Mouse (Mus musculus): ENCODE data around the gene Tprn. TPM values are rescaled to one million over a fixed set of nuclear protein-coding genes. Genes with fewer than 3 reads are reported as not detected.
A peak's percentile ranks its signal among the peaks of the same experiment; 100 is the strongest.

The Tprn gene
- polyA plus RNA-seq, 1 experiment from 2014 or later, result 3.1 TPM

- Histone ChIP-seq H3K27ac (replicated peaks in 1 of 2; ENCODE audit: control insufficient read depth in 1 of 2, insufficient read depth in 1 of 2, low read depth in 2 of 2, low read length in 2 of 2) (no peak overlapping the region), H3K4me2 (ENCODE audit: low read length) (peak overlapping the region; percentile 47), H3K27me3 (ENCODE audit: control insufficient read depth, insufficient read depth, low read length) (peaks cover 74% of the 10 kb centered on the region), H3K9me3 (ENCODE audit: control insufficient read depth, low read length) (no peaks in the 10 kb centered on the region), H3K4me1 (ENCODE audit: control insufficient read depth in 2 of 2, insufficient read depth in 2 of 2, low read length in 2 of 2) (peaks cover 0 to 16% of the 10 kb centered on the region in 2 experiments; a peak in 3 of 4 replicates), H3K4me3 (ENCODE audit: control insufficient read depth in 1 of 2, insufficient read depth in 1 of 2, low read depth in 1 of 2, low read length in 2 of 2) (peak overlapping the region; percentile 14 to 19; a peak in 3 of 4 replicates), H3K9ac (ENCODE audit: low read length) (no peak overlapping the region), H3K36me3 (ENCODE audit: control insufficient read depth, insufficient read depth, low read length) (peaks cover 13% of the 10 kb centered on the region)
- no peak for ATAC-seq (ENCODE audit: insufficient number of reproducible peaks, insufficient read depth, low FRiP score, low read depth)
- 2% methylated on average over 54 of the region's 54 CpGs for WGBS
These were observed 27.8 kb downstream of the Tprn start for GRCm38 (mm10) chr2:25290101-25290815.

DNA sequence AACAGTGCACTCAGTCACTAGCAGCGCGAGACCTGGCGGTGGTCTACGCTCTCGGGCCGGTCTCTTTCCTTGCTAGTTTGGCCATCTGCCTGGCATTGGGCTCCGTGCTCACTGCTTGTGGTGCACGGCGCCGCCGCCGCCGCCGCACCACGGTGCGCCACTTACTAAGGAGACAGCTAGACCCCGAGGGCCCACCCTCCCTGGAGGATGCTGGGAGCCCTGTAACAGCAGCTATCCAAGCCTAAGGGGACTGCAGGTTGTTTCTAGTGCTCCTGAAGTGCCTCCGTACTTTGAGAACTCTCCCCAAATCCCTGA, 28.4 kb downstream of the Tprn start:
- WGBS, result 2% methylated on average over 18 of the region's 18 CpGs
- peak overlapping the region; percentile 47 for H3K4me2 ChIP-seq (ENCODE audit: low read length)
- peaks cover 0 to 16% of the 10 kb centered on the region in 2 experiments; a peak in 3 of 4 replicates for H3K4me1 ChIP-seq (ENCODE audit: control insufficient read depth in 2 of 2, insufficient read depth in 2 of 2, low read length in 2 of 2)
- peak overlapping the region in 1 of 2 experiments; percentile 19; a peak in 1 of 4 replicates for H3K4me3 ChIP-seq (ENCODE audit: control insufficient read depth in 1 of 2, insufficient read depth in 1 of 2, low read depth in 1 of 2, low read length in 2 of 2)
- H3K9me3 ChIP-seq (ENCODE audit: control insufficient read depth, low read length), result no peaks in the 10 kb centered on the region
- ATAC-seq (ENCODE audit: insufficient number of reproducible peaks, insufficient read depth, low FRiP score, low read depth), result no peak
- H3K27me3 ChIP-seq (ENCODE audit: control insufficient read depth, insufficient read depth, low read length), result peaks cover 79% of the 10 kb centered on the region
- peaks cover 8% of the 10 kb centered on the region for H3K36me3 ChIP-seq (ENCODE audit: control insufficient read depth, insufficient read depth, low read length)
- no peak overlapping the region for H3K27ac ChIP-seq (replicated peaks in 1 of 2; ENCODE audit: control insufficient read depth in 1 of 2, insufficient read depth in 1 of 2, low read depth in 2 of 2, low read length in 2 of 2)
- no peak overlapping the region for H3K9ac ChIP-seq (ENCODE audit: low read length)

- Histone ChIP-seq H3K4me3 (ENCODE audit: control insufficient read depth in 1 of 2, insufficient read depth in 1 of 2, low read depth in 1 of 2, low read length in 2 of 2) (peak overlapping the region in 1 of 2 experiments; percentile 33; a peak in 2 of 4 replicates), H3K36me3 (ENCODE audit: control insufficient read depth, insufficient read depth, low read length) (0 out of 2 replicates have a peak, but pooled peaks cover 2% of the 10 kb centered on the region), H3K27ac (replicated peaks in 1 of 2; ENCODE audit: control insufficient read depth in 1 of 2, insufficient read depth in 1 of 2, low read depth in 2 of 2, low read length in 2 of 2) (no peak overlapping the region), H3K4me1 (ENCODE audit: control insufficient read depth in 2 of 2, insufficient read depth in 2 of 2, low read length in 2 of 2) (peaks cover 0 to 16% of the 10 kb centered on the region in 2 experiments; a peak in 3 of 4 replicates), H3K27me3 (ENCODE audit: control insufficient read depth, insufficient read depth, low read length) (peaks cover 84% of the 10 kb centered on the region), H3K4me2 (ENCODE audit: low read length) (peak overlapping the region; percentile 60), H3K9ac (ENCODE audit: low read length) (peak overlapping the region; percentile 25; the same call in 1 of the 2 replicates), H3K9me3 (ENCODE audit: control insufficient read depth, low read length) (no peaks in the 10 kb centered on the region)
- no peak for ATAC-seq (ENCODE audit: insufficient number of reproducible peaks, insufficient read depth, low FRiP score, low read depth)
- 7% methylated on average over 30 of the region's 32 CpGs for WGBS
These were observed 29.0 kb downstream of the Tprn start for GRCm38 (mm10) chr2:25291184-25292053.

GRCm38 (mm10) chr2:25292054-25292544, 29.7 kb downstream of the Tprn start:
- no peak for ATAC-seq (ENCODE audit: insufficient number of reproducible peaks, insufficient read depth, low FRiP score, low read depth)
- Histone ChIP-seq H3K4me1 (ENCODE audit: control insufficient read depth in 2 of 2, insufficient read depth in 2 of 2, low read length in 2 of 2) (peaks cover 0 to 16% of the 10 kb centered on the region in 2 experiments; a peak in 3 of 4 replicates), H3K4me3 (ENCODE audit: control insufficient read depth in 1 of 2, insufficient read depth in 1 of 2, low read depth in 1 of 2, low read length in 2 of 2) (peak overlapping the region; percentile 19 to 33; a peak in 3 of 4 replicates), H3K27ac (replicated peaks in 1 of 2; ENCODE audit: control insufficient read depth in 1 of 2, insufficient read depth in 1 of 2, low read depth in 2 of 2, low read length in 2 of 2) (no peak overlapping the region), H3K9me3 (ENCODE audit: control insufficient read depth, low read length) (no peaks in the 10 kb centered on the region), H3K9ac (ENCODE audit: low read length) (peak overlapping the region; percentile 25), H3K27me3 (ENCODE audit: control insufficient read depth, insufficient read depth, low read length) (peaks cover 90% of the 10 kb centered on the region), H3K4me2 (ENCODE audit: low read length) (peak overlapping the region; percentile 60), H3K36me3 (ENCODE audit: control insufficient read depth, insufficient read depth, low read length) (no peaks in the 10 kb centered on the region)
- WGBS, result 5% methylated on average over 42 of the region's 43 CpGs

DNA sequence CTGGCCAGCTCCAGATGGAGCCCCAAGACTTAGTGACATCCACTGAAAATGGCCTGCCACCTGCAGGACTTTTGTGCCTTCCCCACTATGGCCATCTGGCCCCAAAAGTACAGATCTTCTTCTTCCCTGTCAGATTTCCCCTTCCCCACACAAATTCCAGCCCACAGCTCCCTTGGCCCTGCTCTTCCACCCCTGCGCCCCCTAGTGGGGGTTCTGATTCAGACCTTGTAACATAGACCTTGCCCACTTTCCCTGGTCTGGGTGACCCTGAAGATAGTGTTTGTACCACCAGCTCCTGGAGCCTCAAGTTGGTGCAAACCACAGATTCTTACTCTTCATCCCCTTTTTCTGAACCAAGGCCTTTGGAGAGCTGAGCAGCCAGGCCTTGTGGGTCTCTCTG, 30.4 kb downstream of the Tprn start:
- no peak overlapping the region for H3K9ac ChIP-seq (ENCODE audit: low read length)
- H3K27ac ChIP-seq (replicated peaks in 1 of 2; ENCODE audit: control insufficient read depth in 1 of 2, insufficient read depth in 1 of 2, low read depth in 2 of 2, low read length in 2 of 2), result no peak overlapping the region
- H3K9me3 ChIP-seq (ENCODE audit: control insufficient read depth, low read length), result no peaks in the 10 kb centered on the region
- H3K4me2 ChIP-seq (ENCODE audit: low read length), result peak overlapping the region; percentile 60
- no peaks in the 10 kb centered on the region for H3K36me3 ChIP-seq (ENCODE audit: control insufficient read depth, insufficient read depth, low read length)
- H3K4me1 ChIP-seq (ENCODE audit: control insufficient read depth in 2 of 2, insufficient read depth in 2 of 2, low read length in 2 of 2), result peaks cover 0 to 16% of the 10 kb centered on the region in 2 experiments; a peak in 3 of 4 replicates
- peaks cover 96% of the 10 kb centered on the region for H3K27me3 ChIP-seq (ENCODE audit: control insufficient read depth, insufficient read depth, low read length)
- WGBS, result 0% methylated on average over 1 of the region's 1 CpGs
- peak overlapping the region in 1 of 2 experiments; percentile 33; a peak in 1 of 4 replicates for H3K4me3 ChIP-seq (ENCODE audit: control insufficient read depth in 1 of 2, insufficient read depth in 1 of 2, low read depth in 1 of 2, low read length in 2 of 2)
- ATAC-seq (ENCODE audit: insufficient number of reproducible peaks, insufficient read depth, low FRiP score, low read depth), result no peak

GRCm38 (mm10) chr2:25293706-25294105, 31.3 kb downstream of the Tprn start:
- WGBS, result 66% methylated on average over 9 of the region's 9 CpGs
- no peak for ATAC-seq (ENCODE audit: insufficient number of reproducible peaks, insufficient read depth, low FRiP score, low read depth)
- Histone ChIP-seq H3K4me1 (ENCODE audit: control insufficient read depth in 2 of 2, insufficient read depth in 2 of 2, low read length in 2 of 2) (peaks cover 0 to 16% of the 10 kb centered on the region in 2 experiments; a peak in 3 of 4 replicates), H3K27me3 (ENCODE audit: control insufficient read depth, insufficient read depth, low read length) (peaks cover 88% of the 10 kb centered on the region), H3K9me3 (ENCODE audit: control insufficient read depth, low read length) (no peaks in the 10 kb centered on the region), H3K4me3 (ENCODE audit: control insufficient read depth in 1 of 2, insufficient read depth in 1 of 2, low read depth in 1 of 2, low read length in 2 of 2) (no peak overlapping the region), H3K4me2 (ENCODE audit: low read length) (no peak overlapping the region), H3K27ac (replicated peaks in 1 of 2; ENCODE audit: control insufficient read depth in 1 of 2, insufficient read depth in 1 of 2, low read depth in 2 of 2, low read length in 2 of 2) (no peak overlapping the region), H3K9ac (ENCODE audit: low read length) (no peak overlapping the region), H3K36me3 (ENCODE audit: control insufficient read depth, insufficient read depth, low read length) (no peaks in the 10 kb centered on the region)

DNA sequence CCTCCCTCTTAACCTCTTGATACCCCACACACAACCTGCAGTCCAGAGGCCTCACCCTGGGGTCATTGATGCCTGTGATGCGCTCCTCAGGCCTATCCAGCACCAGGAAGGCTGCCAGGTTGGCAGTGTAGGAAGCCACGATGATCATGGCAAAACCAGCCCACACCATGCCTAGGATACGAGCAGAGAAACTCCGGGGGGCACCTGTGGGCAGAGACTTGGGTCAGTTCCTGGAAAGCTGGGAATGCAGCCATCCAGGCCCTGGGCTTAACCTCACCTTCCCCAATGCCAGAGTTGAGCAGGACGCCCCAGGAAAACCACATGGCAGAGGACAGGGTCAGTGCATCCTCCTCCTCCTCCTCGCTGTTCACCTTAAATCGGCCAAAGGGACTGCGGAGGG, 34.7 kb downstream of the Tprn start:
- no peak overlapping the region for H3K9ac ChIP-seq (ENCODE audit: low read length)
- no peak for ATAC-seq (ENCODE audit: insufficient number of reproducible peaks, insufficient read depth, low FRiP score, low read depth)
- peaks cover 0 to 6% of the 10 kb centered on the region in 2 experiments; a peak in 3 of 4 replicates for H3K4me1 ChIP-seq (ENCODE audit: control insufficient read depth in 2 of 2, insufficient read depth in 2 of 2, low read length in 2 of 2)
- no peaks in the 10 kb centered on the region for H3K9me3 ChIP-seq (ENCODE audit: control insufficient read depth, low read length)
- no peak overlapping the region for H3K27ac ChIP-seq (replicated peaks in 1 of 2; ENCODE audit: control insufficient read depth in 1 of 2, insufficient read depth in 1 of 2, low read depth in 2 of 2, low read length in 2 of 2)
- H3K4me3 ChIP-seq (ENCODE audit: control insufficient read depth in 1 of 2, insufficient read depth in 1 of 2, low read depth in 1 of 2, low read length in 2 of 2), result no peak overlapping the region
- H3K36me3 ChIP-seq (ENCODE audit: control insufficient read depth, insufficient read depth, low read length), result no peaks in the 10 kb centered on the region
- H3K4me2 ChIP-seq (ENCODE audit: low read length), result no peak overlapping the region
- 67% methylated on average over 8 of the region's 8 CpGs for WGBS
- H3K27me3 ChIP-seq (ENCODE audit: control insufficient read depth, insufficient read depth, low read length), result peaks cover 54% of the 10 kb centered on the region
